Mouse (Mus musculus): Measurements from ENCODE around the gene Cspg5. TPM values are rescaled to one million over a fixed set of nuclear protein-coding genes. Genes with fewer than 3 reads are reported as not detected.
A peak's percentile ranks its signal among the peaks of the same experiment; 100 is the strongest.

Cspg5 gene
- polyA plus RNA-seq (2014; fragmentation: Nextera tagmentation; extraction: Ambion mirVana), result 0.32 and 0.35 TPM in 2 replicates

- no peak within 1 kb of the TSS for H3K27ac ChIP-seq (replicated peaks; ENCODE audit: low read depth, low read length)
- WGBS, result 83% methylated on average over 7 of the region's 7 CpGs
- H3K36me3 ChIP-seq (ENCODE audit: control insufficient read depth, insufficient read depth, low read length), result peaks cover 5% of the 10 kb centered on the region; the same call in 1 of the 2 replicates
- peaks cover 7% of the 10 kb centered on the region for H3K4me1 ChIP-seq (ENCODE audit: control insufficient read depth, insufficient read depth, low read length)
- H3K27me3 ChIP-seq (ENCODE audit: control insufficient read depth, insufficient read depth, low read length), result peaks cover 24% of the 10 kb centered on the region
- no peak for ATAC-seq (ENCODE audit: insufficient number of reproducible peaks, low FRiP score, low TSS enrichment, low read depth)
- H3K4me2 ChIP-seq (ENCODE audit: low read depth, severe bottlenecking), result peak within 1 kb of the TSS; percentile 99
- peak within 1 kb of the TSS; percentile 46 for H3K4me3 ChIP-seq (ENCODE audit: low read depth, low read length)
- no peak for DNase-seq (ENCODE audit: low spot score)
- H3K9ac ChIP-seq (ENCODE audit: low read length), result no peak within 1 kb of the TSS
- no peaks in the 10 kb centered on the region for H3K9me3 ChIP-seq (ENCODE audit: control insufficient read depth, low read length)
Observed at GRCm38 (mm10) chr9:110243221-110243833, at the start of gene Cspg5. Gene Cspg5, plus strand, starts transcription at chr9:110243783.

- Histone ChIP-seq H3K4me1 (ENCODE audit: control insufficient read depth, insufficient read depth, low read length) (no peaks in the 10 kb centered on the region), H3K9me3 (ENCODE audit: control insufficient read depth, low read length) (no peaks in the 10 kb centered on the region), H3K4me2 (ENCODE audit: low read depth, severe bottlenecking) (no peak overlapping the region), H3K27ac (replicated peaks; ENCODE audit: low read depth, low read length) (no peak overlapping the region), H3K9ac (ENCODE audit: low read length) (no peak overlapping the region), H3K27me3 (ENCODE audit: control insufficient read depth, insufficient read depth, low read length) (no peaks in the 10 kb centered on the region), H3K4me3 (ENCODE audit: low read depth, low read length) (no peak overlapping the region), H3K36me3 (ENCODE audit: control insufficient read depth, insufficient read depth, low read length) (peaks cover 31% of the 10 kb centered on the region)
- WGBS, result 91% methylated on average over 2 of the region's 2 CpGs
- ATAC-seq (ENCODE audit: insufficient number of reproducible peaks, low FRiP score, low TSS enrichment, low read depth) (no peak), DNase-seq (ENCODE audit: low spot score) (no peak)
Observed at GRCm38 (mm10) chr9:110199870-110200269, 43.7 kb upstream of the Cspg5 start.

DNA sequence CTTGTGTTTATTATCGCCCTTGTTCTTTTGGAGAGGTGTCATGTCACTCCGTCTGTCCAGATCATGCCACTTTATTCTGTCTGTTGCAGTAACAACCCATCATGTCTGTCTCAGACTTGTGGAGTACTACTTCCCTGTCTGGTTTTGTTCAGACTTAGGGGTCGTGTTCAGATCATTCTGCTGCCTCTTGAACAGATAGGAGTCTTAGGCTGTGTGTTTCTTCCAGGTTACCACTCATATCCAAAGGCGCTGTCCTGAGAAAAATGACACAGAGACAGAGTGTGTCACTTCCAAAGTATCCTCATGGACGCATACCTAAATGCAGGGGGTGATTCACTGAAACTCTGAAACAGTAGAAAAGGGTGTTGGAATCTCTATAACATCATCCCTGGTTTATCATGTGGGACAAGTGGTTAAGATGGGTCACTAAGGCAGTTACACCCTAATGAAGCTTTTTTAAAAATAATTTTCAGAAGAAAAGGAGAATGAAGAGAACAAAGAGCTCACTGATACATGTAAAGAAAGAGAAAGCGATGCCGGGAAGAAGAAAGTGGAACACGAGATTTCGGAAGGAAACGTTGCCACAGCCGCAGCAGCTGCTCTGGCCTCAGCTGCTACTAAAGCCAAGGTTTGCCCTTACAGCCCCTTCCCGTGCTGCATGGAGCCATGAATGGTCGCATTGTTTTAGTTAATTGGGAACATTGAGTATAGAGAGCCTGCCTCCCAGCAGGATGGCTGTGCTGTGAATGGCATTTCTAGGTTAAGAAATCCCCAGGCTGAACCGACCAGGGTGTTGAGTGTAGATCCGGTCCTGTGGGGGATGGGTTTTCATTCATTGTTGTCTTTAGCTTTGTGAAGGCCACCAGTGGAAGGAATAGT is 37.8 kb upstream of the Cspg5 start:
- Histone ChIP-seq H3K36me3 (ENCODE audit: control insufficient read depth, insufficient read depth, low read length) (peaks cover 25% of the 10 kb centered on the region), H3K9ac (ENCODE audit: low read length) (no peak overlapping the region), H3K4me3 (ENCODE audit: low read depth, low read length) (no peak overlapping the region), H3K27me3 (ENCODE audit: control insufficient read depth, insufficient read depth, low read length) (no peaks in the 10 kb centered on the region), H3K4me2 (ENCODE audit: low read depth, severe bottlenecking) (no peak overlapping the region), H3K9me3 (ENCODE audit: control insufficient read depth, low read length) (no peaks in the 10 kb centered on the region), H3K4me1 (ENCODE audit: control insufficient read depth, insufficient read depth, low read length) (no peaks in the 10 kb centered on the region), H3K27ac (replicated peaks; ENCODE audit: low read depth, low read length) (peak overlapping the region; percentile 78)
- DNase-seq (ENCODE audit: low spot score), result peak; percentile 58
- 74% methylated on average over 15 of the region's 15 CpGs for WGBS
- peak; percentile 85 for ATAC-seq (ENCODE audit: insufficient number of reproducible peaks, low FRiP score, low TSS enrichment, low read depth)

GRCm38 (mm10) chr9:110206437-110206836 is 37.1 kb upstream of the Cspg5 start:
- H3K9me3 ChIP-seq (ENCODE audit: control insufficient read depth, low read length), result no peaks in the 10 kb centered on the region
- no peaks in the 10 kb centered on the region for H3K4me1 ChIP-seq (ENCODE audit: control insufficient read depth, insufficient read depth, low read length)
- peaks cover 25% of the 10 kb centered on the region for H3K36me3 ChIP-seq (ENCODE audit: control insufficient read depth, insufficient read depth, low read length)
- no peak for ATAC-seq (ENCODE audit: insufficient number of reproducible peaks, low FRiP score, low TSS enrichment, low read depth)
- no peak overlapping the region for H3K4me3 ChIP-seq (ENCODE audit: low read depth, low read length)
- H3K27me3 ChIP-seq (ENCODE audit: control insufficient read depth, insufficient read depth, low read length), result no peaks in the 10 kb centered on the region
- no peak overlapping the region for H3K9ac ChIP-seq (ENCODE audit: low read length)
- DNase-seq (ENCODE audit: low spot score), result no peak
- H3K27ac ChIP-seq (replicated peaks; ENCODE audit: low read depth, low read length), result no peak overlapping the region; the same call in 1 of the 2 replicates
- WGBS, result 85% methylated on average over 2 of the region's 2 CpGs
- no peak overlapping the region for H3K4me2 ChIP-seq (ENCODE audit: low read depth, severe bottlenecking)

DNA sequence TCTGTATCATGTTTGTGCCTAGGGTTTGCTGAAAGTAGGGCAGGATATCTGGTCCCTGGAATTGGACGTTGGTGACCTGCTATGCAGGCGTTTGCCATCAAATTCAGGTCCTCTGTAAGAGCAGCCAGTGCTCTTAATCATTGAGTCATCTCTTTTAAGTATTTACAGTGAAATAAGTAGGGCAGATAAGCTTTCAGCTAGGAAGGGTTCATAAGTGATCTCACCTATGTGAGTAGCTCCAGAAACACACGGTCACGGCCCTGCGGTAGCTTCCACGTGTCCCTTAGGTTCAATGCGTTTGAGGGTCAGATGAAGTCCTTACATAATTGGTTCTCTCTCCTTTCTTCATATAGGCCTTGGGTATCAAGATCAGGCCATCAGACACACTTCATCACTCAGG is 35.3 kb upstream of the Cspg5 start:
- Histone ChIP-seq H3K4me2 (ENCODE audit: low read depth, severe bottlenecking) (no peak overlapping the region), H3K9ac (ENCODE audit: low read length) (no peak overlapping the region), H3K27ac (replicated peaks; ENCODE audit: low read depth, low read length) (no peak overlapping the region), H3K9me3 (ENCODE audit: control insufficient read depth, low read length) (no peaks in the 10 kb centered on the region), H3K4me1 (ENCODE audit: control insufficient read depth, insufficient read depth, low read length) (no peaks in the 10 kb centered on the region), H3K27me3 (ENCODE audit: control insufficient read depth, insufficient read depth, low read length) (no peaks in the 10 kb centered on the region), H3K36me3 (ENCODE audit: control insufficient read depth, insufficient read depth, low read length) (peaks cover 24% of the 10 kb centered on the region), H3K4me3 (ENCODE audit: low read depth, low read length) (no peak overlapping the region)
- ATAC-seq (ENCODE audit: insufficient number of reproducible peaks, low FRiP score, low TSS enrichment, low read depth) (no peak), DNase-seq (ENCODE audit: low spot score) (no peak)
- WGBS, result 79% methylated on average over 7 of the region's 7 CpGs

DNA sequence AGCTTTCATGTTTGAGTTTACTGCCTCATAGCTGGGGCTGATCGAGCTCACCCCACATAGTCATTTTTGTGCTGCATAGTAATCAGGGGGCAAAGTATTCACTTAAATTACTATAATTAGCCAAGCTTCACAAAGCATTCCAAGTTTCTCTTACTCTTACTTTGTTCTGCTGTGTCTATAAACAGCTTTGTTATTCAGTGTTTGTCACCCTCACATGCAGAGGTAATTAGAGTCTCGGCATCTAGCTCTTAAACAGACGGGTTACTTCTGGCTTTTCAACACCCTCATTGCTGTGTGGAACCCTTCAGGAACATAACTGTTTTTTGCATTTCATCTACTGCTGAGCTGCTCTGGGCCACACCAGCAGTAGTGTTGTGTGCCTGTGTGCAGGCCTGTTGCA is 34.6 kb upstream of the Cspg5 start:
- H3K27ac ChIP-seq (replicated peaks; ENCODE audit: low read depth, low read length), result peak overlapping the region; percentile 36; the same call in 1 of the 2 replicates
- no peak overlapping the region for H3K4me2 ChIP-seq (ENCODE audit: low read depth, severe bottlenecking)
- H3K27me3 ChIP-seq (ENCODE audit: control insufficient read depth, insufficient read depth, low read length), result no peaks in the 10 kb centered on the region
- H3K9me3 ChIP-seq (ENCODE audit: control insufficient read depth, low read length), result no peaks in the 10 kb centered on the region
- H3K36me3 ChIP-seq (ENCODE audit: control insufficient read depth, insufficient read depth, low read length), result peaks cover 24% of the 10 kb centered on the region
- DNase-seq (ENCODE audit: low spot score) (no peak), ATAC-seq (ENCODE audit: insufficient number of reproducible peaks, low FRiP score, low TSS enrichment, low read depth) (no peak)
- WGBS, result 79% methylated on average over 3 of the region's 3 CpGs
- no peaks in the 10 kb centered on the region for H3K4me1 ChIP-seq (ENCODE audit: control insufficient read depth, insufficient read depth, low read length)
- no peak overlapping the region for H3K4me3 ChIP-seq (ENCODE audit: low read depth, low read length)
- no peak overlapping the region for H3K9ac ChIP-seq (ENCODE audit: low read length)

DNA sequence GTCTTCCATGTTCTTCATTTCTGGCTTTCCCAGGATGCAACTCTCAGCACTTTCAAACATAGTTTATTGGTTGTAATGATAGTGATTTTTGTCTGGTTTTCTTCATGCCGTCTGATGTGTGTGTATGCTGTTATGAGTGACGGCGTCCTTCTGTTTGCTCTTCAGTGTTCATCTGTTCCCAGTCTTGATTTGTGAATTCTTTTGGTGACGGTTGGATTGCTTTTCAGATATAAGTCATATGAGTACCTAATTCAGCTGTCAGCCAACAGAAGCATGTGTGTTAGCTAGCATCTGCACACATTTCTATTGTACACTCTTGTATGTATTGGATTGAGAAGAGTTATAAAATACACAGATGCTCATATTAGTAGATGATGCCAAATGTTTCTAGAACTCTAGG is 19.3 kb upstream of the Cspg5 start:
- Histone ChIP-seq H3K4me3 (ENCODE audit: low read depth, low read length) (no peak overlapping the region), H3K27me3 (ENCODE audit: control insufficient read depth, insufficient read depth, low read length) (no peaks in the 10 kb centered on the region), H3K27ac (replicated peaks; ENCODE audit: low read depth, low read length) (no peak overlapping the region), H3K4me1 (ENCODE audit: control insufficient read depth, insufficient read depth, low read length) (no peaks in the 10 kb centered on the region), H3K4me2 (ENCODE audit: low read depth, severe bottlenecking) (no peak overlapping the region), H3K9ac (ENCODE audit: low read length) (no peak overlapping the region), H3K36me3 (ENCODE audit: control insufficient read depth, insufficient read depth, low read length) (peaks cover 25% of the 10 kb centered on the region), H3K9me3 (ENCODE audit: control insufficient read depth, low read length) (no peaks in the 10 kb centered on the region)
- WGBS, result 94% methylated on average over 4 of the region's 4 CpGs
- DNase-seq (ENCODE audit: low spot score), result no peak
- no peak for ATAC-seq (ENCODE audit: insufficient number of reproducible peaks, low FRiP score, low TSS enrichment, low read depth)

- Histone ChIP-seq H3K9ac (ENCODE audit: low read length) (no peak overlapping the region), H3K4me1 (ENCODE audit: control insufficient read depth, insufficient read depth, low read length) (no peaks in the 10 kb centered on the region), H3K4me3 (ENCODE audit: low read depth, low read length) (no peak overlapping the region), H3K36me3 (ENCODE audit: control insufficient read depth, insufficient read depth, low read length) (peaks cover 31% of the 10 kb centered on the region), H3K27me3 (ENCODE audit: control insufficient read depth, insufficient read depth, low read length) (no peaks in the 10 kb centered on the region), H3K4me2 (ENCODE audit: low read depth, severe bottlenecking) (no peak overlapping the region), H3K9me3 (ENCODE audit: control insufficient read depth, low read length) (no peaks in the 10 kb centered on the region), H3K27ac (replicated peaks; ENCODE audit: low read depth, low read length) (no peak overlapping the region)
- ATAC-seq (ENCODE audit: insufficient number of reproducible peaks, low FRiP score, low TSS enrichment, low read depth) (no peak), DNase-seq (ENCODE audit: low spot score) (no peak)
- WGBS, result 91% methylated on average over 4 of the region's 4 CpGs
Observed at GRCm38 (mm10) chr9:110226191-110226590, 17.4 kb upstream of the Cspg5 start.

All from limb, embryonic 11.5 days (tissue).